Mouse (Mus musculus) limb, embryonic 13.5 days (tissue): Measurements from ENCODE around the gene Use1. TPM values are rescaled to one million over a fixed set of nuclear protein-coding genes. Genes with fewer than 3 reads are reported as not detected.

Experiments
- ATAC-seq: fragments of 200-750 bp; cut with Nextera tagmentation; 2 replicates; pipeline ENCODE4 v1.8.0; 2017; ENCODE audit warnings: low read depth, moderate number of reproducible peaks, moderate TSS enrichment; ENCODE audit not compliant: low FRiP score
- H3K27ac ChIP-seq: fragments of 300-500 bp; sonication (generic); 2 replicates; pipeline ENCODE4 v1.5.1; 2015; ENCODE audit warnings: inconsistent platforms, mild to moderate bottlenecking, moderate library complexity
- H3K27me3 ChIP-seq: fragments of 300-500 bp; sonication (generic); 2 replicates; pipeline ENCODE4 v1.6.1; 2015; ENCODE audit warnings: mild to moderate bottlenecking, inconsistent platforms
- H3K36me3 ChIP-seq: fragments of 300-500 bp; sonication (generic); 2 replicates; pipeline ENCODE4 v1.6.1; 2015; ENCODE audit warnings: inconsistent platforms, mild to moderate bottlenecking, moderate library complexity
- H3K4me1 ChIP-seq: fragments of 300-500 bp; sonication (generic); 2 replicates; pipeline ENCODE4 v1.6.1; 2015; ENCODE audit warnings: inconsistent platforms
- H3K4me2 ChIP-seq: fragments of 300-500 bp; sonication (generic); replicated peaks from 2 replicates; pipeline ENCODE4 v1.6.1; 2015; ENCODE audit warnings: inconsistent platforms, mild to moderate bottlenecking, moderate library complexity
- H3K4me3 ChIP-seq: fragments of 300-500 bp; sonication (generic); 2 replicates; pipeline ENCODE4 v1.5.1; 2015; ENCODE audit warnings: moderate library complexity, mild to moderate bottlenecking, inconsistent platforms
- H3K9ac ChIP-seq: fragments of 300-500 bp; sonication (generic); 2 replicates; pipeline ENCODE4 v1.6.1; 2015; ENCODE audit warnings: mild to moderate bottlenecking, inconsistent platforms
- H3K9me3 ChIP-seq: fragments of 300-500 bp; sonication (generic); 2 replicates; pipeline ENCODE4 v1.6.1; 2016; ENCODE audit warnings: inconsistent platforms
- WGBS: fragments of 180-500 bp; shearing (Covaris S2); methylation state at CpG from one replicate; pipeline ENCODE4 v1.1.7; 2015; 5-methylcytosine and 5-hydroxymethylcytosine counted together
- polyA plus RNA-seq: library from polyadenylated mRNA; unstranded; fragments of >200 nt; fragmentation: Nextera tagmentation; extraction: Ambion mirVana; gene quantifications from 2 replicates; pipeline ENCODE4 v1.2.1, GENCODE M21; 2015

The Use1 gene
- polyA plus RNA-seq, 1 experiment from 2014 or later, result 108 TPM

- H3K27ac ChIP-seq, result no peak overlapping the region
- ATAC-seq, result no peak
- H3K9ac ChIP-seq, result no peak overlapping the region
- H3K4me1 ChIP-seq, result peaks cover 26% of the 10 kb centered on the region
- H3K4me2 ChIP-seq, result peak overlapping the region; percentile 80
- H3K4me3 ChIP-seq, result peak overlapping the region; percentile 68
- H3K36me3 ChIP-seq, result peaks cover 26% of the 10 kb centered on the region
- H3K27me3 ChIP-seq, result no peaks in the 10 kb centered on the region
- H3K9me3 ChIP-seq, result no peaks in the 10 kb centered on the region
Observed at GRCm38 (mm10) chr8:71368366-71368765, 1.7 kb downstream of the Use1 start.

GRCm38 (mm10) chr8:71369040-71369718, 2.5 kb downstream of the Use1 start:
- H3K4me1 ChIP-seq, result peaks cover 26% of the 10 kb centered on the region
- no peak overlapping the region for H3K27ac ChIP-seq
- H3K4me3 ChIP-seq, result no peak overlapping the region
- 93% methylated on average over 10 of the region's 10 CpGs for WGBS
- no peak overlapping the region for H3K9ac ChIP-seq
- no peak for ATAC-seq
- no peaks in the 10 kb centered on the region for H3K27me3 ChIP-seq
- H3K36me3 ChIP-seq, result peaks cover 34% of the 10 kb centered on the region
- H3K9me3 ChIP-seq, result no peaks in the 10 kb centered on the region
- H3K4me2 ChIP-seq, result no peak overlapping the region

DNA sequence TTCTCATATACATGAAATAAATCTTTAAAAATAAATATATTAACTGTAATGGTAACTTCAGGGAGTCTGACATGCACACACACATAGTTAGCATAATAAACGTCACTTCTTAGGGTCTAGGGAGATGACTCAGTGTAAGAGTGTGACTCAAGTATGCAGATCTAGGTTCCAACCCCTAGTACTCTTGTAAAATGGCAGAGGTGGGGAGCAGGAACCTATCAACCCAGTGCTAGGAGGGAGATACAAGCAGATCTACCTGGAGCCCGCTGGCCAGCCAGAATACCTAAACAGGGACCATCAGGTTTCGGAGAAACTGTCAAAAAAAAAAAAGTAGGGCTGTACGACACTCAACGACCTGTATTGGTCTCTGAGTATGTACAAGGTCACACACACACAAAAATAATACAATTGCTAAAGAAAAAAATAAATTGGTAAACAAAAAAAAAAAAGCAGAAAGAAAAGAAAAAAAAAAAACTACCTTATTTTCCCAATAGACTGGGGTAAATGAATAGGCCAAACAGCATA, 4.1 kb downstream of the Use1 start:
- H3K9ac ChIP-seq, result peak overlapping the region; percentile 65
- no peak for ATAC-seq
- peaks cover 35% of the 10 kb centered on the region for H3K4me1 ChIP-seq
- 0 out of 2 replicates have a peak overlapping the region, but pooled peaks have one; percentile 28 for H3K27ac ChIP-seq
- H3K9me3 ChIP-seq, result no peaks in the 10 kb centered on the region
- H3K4me3 ChIP-seq, result peak overlapping the region; percentile 70
- 19% methylated on average over 5 of the region's 5 CpGs for WGBS
- no peaks in the 10 kb centered on the region for H3K27me3 ChIP-seq
- H3K4me2 ChIP-seq, result peak overlapping the region; percentile 62
- H3K36me3 ChIP-seq, result peaks cover 46% of the 10 kb centered on the region

DNA sequence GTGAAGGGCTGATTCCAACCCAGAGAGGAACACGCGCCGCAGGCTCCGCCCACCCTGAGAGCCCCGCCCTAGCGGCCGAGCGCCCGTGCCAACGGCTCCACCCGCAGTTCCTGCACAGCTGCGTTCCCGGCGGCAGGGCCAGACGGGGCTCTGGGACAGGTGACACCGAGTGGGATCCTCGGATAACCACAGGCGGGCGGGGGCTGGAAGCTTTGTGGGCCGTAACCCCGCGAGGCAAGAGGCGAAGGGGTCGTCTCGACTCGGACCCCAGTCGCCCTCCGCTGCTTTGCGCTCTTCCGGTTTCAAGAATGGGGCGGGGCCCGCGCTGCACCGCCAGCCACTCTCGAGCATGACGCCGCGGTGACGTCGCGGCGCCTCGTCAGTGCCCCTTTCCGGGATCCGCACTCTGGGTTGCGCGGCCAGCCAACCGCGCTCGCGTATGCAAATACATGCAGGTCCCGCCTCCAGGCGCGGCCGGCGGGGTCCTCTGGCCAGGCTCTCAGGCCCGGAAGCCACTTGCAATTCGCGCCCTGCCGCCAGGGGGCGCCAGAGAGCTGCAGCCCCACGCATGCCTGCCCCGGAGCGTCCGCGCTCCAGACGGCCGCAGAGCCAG, 4.7 kb downstream of the Use1 start, which contains the start of gene Ocel1:
Gene Ocel1 (plus strand): TSS at position 63 of the 613 bp plus-strand sequence.
- Histone ChIP-seq H3K27ac (peak within 1 kb of the TSS; percentile 61; the same call in 1 of the 2 replicates), H3K9me3 (no peaks in the 10 kb centered on the region), H3K27me3 (no peaks in the 10 kb centered on the region), H3K9ac (peak within 1 kb of the TSS; percentile 65), H3K4me3 (peak within 1 kb of the TSS; percentile 70), H3K4me1 (peaks cover 35% of the 10 kb centered on the region), H3K36me3 (peaks cover 46% of the 10 kb centered on the region), H3K4me2 (peak within 1 kb of the TSS; percentile 62)
- peak; percentile 89 for ATAC-seq
- WGBS, result under 1% methylated on average over 67 of the region's 68 CpGs

- Histone ChIP-seq H3K9me3 (no peaks in the 10 kb centered on the region), H3K4me3 (no peak overlapping the region), H3K4me2 (no peak overlapping the region), H3K27me3 (no peaks in the 10 kb centered on the region), H3K27ac (no peak overlapping the region), H3K36me3 (peaks cover 51% of the 10 kb centered on the region), H3K9ac (no peak overlapping the region), H3K4me1 (peaks cover 39% of the 10 kb centered on the region)
- 81% methylated on average over 12 of the region's 12 CpGs for WGBS
- no peak for ATAC-seq
Observed at GRCm38 (mm10) chr8:71372427-71372826, 5.8 kb downstream of the Use1 start.

- Histone ChIP-seq H3K9me3 (no peaks in the 10 kb centered on the region), H3K27me3 (no peaks in the 10 kb centered on the region), H3K4me2 (no peak overlapping the region), H3K36me3 (peaks cover 57% of the 10 kb centered on the region), H3K9ac (no peak overlapping the region), H3K4me3 (no peak overlapping the region), H3K27ac (no peak overlapping the region), H3K4me1 (peaks cover 34% of the 10 kb centered on the region)
- ATAC-seq, result no peak
- 93% methylated on average over 3 of the region's 3 CpGs for WGBS
Observed at GRCm38 (mm10) chr8:71373000-71373399, 6.4 kb downstream of the Use1 start.

DNA sequence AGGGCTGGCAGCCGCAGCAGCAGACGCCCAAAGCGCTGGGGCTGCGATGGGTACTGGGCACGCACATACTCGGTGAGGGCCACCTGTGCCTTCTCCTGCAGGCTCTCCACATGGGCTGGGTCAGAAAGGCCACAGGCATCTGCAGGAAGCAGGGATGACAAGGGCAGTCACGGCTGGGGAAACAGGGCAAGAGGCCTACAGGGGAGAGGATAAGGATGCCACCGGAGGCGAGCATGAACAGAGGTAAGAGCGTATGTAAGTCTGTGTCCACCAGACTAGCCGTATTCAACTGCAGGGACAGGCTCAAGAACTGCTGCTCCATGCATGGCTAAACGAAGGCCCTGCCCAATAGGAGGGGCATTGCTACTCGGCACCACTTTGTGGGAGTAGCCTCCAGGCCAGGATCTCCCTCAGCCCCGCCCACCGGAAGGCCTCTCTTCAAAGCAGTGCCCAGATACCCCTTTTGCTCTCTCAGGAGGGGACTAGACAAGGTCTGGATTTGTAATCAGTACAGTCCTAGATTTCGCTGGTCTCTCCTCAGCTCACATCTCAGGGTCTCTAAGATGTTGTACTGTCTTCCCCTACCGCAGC, 8.1 kb downstream of the Use1 start:
- H3K36me3 ChIP-seq, result peaks cover 49% of the 10 kb centered on the region
- peaks cover 44% of the 10 kb centered on the region for H3K4me1 ChIP-seq

DNA sequence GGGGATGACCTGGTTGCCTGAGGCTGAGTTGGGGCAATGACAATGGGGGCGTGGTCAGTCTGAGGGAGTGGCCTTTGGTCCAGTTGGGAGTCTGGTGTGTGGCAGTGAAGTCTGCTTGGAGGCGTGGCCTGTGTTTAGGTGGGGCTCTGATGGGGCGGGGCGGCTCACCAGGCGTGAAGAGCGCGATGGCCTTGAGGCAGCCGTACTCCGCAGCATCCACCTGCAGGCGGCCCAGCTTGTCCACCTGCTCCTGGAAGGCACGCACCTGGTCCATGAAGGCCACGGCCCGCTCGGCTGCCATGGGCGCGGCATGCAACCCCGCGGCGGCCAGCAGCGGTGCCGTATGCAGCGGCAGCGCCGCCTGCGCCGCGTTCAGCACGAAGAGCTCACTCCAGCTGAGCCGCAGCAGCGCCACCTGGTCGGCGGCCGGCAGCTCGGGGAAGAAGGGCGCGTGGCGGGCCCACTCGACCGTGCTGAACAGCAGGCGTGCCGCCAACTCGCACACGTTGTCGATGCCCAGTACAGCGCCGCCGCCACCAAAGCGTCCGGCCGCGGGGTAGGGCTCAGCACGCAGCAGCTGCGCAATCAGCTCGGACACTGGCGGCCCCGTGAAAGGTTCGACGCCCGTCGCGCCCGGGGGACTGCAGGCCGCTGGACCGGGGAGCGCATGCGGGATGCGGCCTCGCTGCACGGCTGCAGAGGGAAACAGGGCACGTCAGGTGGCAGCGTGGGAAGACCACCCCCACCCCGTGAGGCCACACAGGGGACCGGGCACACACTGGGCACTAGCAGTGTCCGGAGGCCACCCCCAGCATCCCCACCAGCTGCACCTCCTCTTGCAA, 9.2 kb downstream of the Use1 start:
- peaks cover 50% of the 10 kb centered on the region for H3K4me1 ChIP-seq
- ATAC-seq, result no peak
- H3K4me2 ChIP-seq, result peak overlapping the region; percentile 77
- no peaks in the 10 kb centered on the region for H3K9me3 ChIP-seq
- H3K27me3 ChIP-seq, result no peaks in the 10 kb centered on the region
- peaks cover 46% of the 10 kb centered on the region for H3K36me3 ChIP-seq
- H3K27ac ChIP-seq, result peak overlapping the region; percentile 33; the same call in 1 of the 2 replicates
- H3K9ac ChIP-seq, result peak overlapping the region; percentile 70
- H3K4me3 ChIP-seq, result peak overlapping the region; percentile 36
- WGBS, result 7% methylated on average over 74 of the region's 74 CpGs

More for the DNA sequence above, 8.1 kb downstream of the Use1 start:
- Histone ChIP-seq H3K27ac (no peak overlapping the region), H3K9ac (no peak overlapping the region), H3K4me2 (no peak overlapping the region), H3K27me3 (no peaks in the 10 kb centered on the region), H3K9me3 (no peaks in the 10 kb centered on the region), H3K4me3 (no peak overlapping the region)
- 74% methylated on average over 17 of the region's 17 CpGs for WGBS
- no peak for ATAC-seq

GRCm38 (mm10) chr8:71376423-71377030, 9.9 kb downstream of the Use1 start:
- 40% methylated on average over 8 of the region's 8 CpGs for WGBS
- peak overlapping the region; percentile 70; the same call in 1 of the 2 replicates for H3K9ac ChIP-seq
- peaks cover 46% of the 10 kb centered on the region for H3K36me3 ChIP-seq
- peak overlapping the region; percentile 36 for H3K4me3 ChIP-seq
- no peaks in the 10 kb centered on the region for H3K27me3 ChIP-seq
- H3K27ac ChIP-seq, result no peak overlapping the region
- no peaks in the 10 kb centered on the region for H3K9me3 ChIP-seq
- peaks cover 52% of the 10 kb centered on the region for H3K4me1 ChIP-seq
- ATAC-seq, result no peak
- peak overlapping the region; percentile 77 for H3K4me2 ChIP-seq

DNA sequence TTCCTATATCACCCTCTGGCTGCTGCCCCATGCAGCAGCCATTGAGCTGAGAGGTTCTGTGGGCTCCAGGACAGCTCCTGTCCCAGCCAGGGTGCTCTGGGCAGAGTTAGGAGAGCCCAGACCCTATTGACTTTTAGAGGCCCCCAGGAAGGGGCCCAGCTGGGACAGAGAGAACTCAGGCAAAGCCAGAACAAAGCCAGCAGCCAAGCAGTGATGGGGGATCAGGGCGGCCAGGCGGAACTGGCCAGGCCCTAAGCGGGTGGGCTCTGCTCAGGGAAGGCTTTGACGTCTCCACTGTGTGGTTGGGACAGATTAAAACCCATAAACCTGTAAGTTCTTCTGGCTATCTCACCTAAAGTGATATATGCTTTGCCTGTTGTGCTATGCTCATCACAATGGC, 12.4 kb downstream of the Use1 start:
- Histone ChIP-seq H3K27ac (no peak overlapping the region), H3K4me1 (peaks cover 67% of the 10 kb centered on the region), H3K9ac (peak overlapping the region; percentile 88), H3K27me3 (no peaks in the 10 kb centered on the region), H3K4me2 (peak overlapping the region; percentile 99), H3K36me3 (peaks cover 32% of the 10 kb centered on the region), H3K9me3 (no peaks in the 10 kb centered on the region), H3K4me3 (peak overlapping the region; percentile 89)
- WGBS, result 70% methylated on average over 4 of the region's 4 CpGs
- no peak for ATAC-seq

DNA sequence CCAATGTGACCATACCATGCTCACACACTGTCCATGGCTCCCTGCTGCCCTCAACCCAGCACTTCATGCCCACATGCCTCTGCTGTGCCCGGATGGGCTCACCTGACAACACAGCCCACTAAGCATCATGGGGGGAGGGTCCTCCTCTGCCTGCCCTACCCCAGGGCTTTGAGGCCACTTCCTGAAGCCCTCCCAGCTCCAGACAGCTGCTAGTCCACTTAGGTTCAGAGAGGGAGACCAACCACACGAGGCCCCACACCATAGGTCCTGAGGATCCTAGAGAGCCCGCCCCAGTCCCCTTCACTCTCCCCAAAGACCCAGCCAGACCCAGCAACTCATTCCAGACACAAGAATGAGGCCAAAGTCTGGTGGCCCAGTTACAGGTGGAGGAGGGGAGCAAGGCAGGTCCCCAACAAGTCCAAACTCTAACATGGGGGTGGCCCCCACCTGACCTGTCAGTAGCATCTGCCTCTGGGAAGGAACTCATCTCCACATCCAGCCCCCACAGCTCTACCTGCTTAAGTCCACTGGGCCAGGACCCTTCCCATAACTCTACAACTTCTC, 12.9 kb downstream of the Use1 start:
- ATAC-seq, result no peak
- Histone ChIP-seq H3K9me3 (no peaks in the 10 kb centered on the region), H3K36me3 (peaks cover 26% of the 10 kb centered on the region), H3K27ac (no peak overlapping the region), H3K27me3 (no peaks in the 10 kb centered on the region), H3K4me1 (peaks cover 67% of the 10 kb centered on the region), H3K9ac (peak overlapping the region; percentile 88), H3K4me3 (peak overlapping the region; percentile 89), H3K4me2 (peak overlapping the region; percentile 99)
- WGBS, result 50% methylated on average over 3 of the region's 3 CpGs
